Mouse (Mus musculus) bone marrow macrophage, adult 2 months (primary cell): ENCODE data around the gene Igsf8. TPM values are rescaled to one million over a fixed set of nuclear protein-coding genes. Genes with fewer than 3 reads are reported as not detected.

ENCODE experiments used
- H3K27ac ChIP-seq: 2 replicates; pipeline ENCODE4 v1.5.1; 2012; ENCODE audit warnings: low read depth, low read length; ENCODE audit not compliant: insufficient read depth
- H3K4me1 ChIP-seq: 2 replicates; pipeline ENCODE4 v1.6.1; 2012; ENCODE audit warnings: low read length; ENCODE audit not compliant: control insufficient read depth, insufficient read depth
- H3K4me3 ChIP-seq: 2 replicates; pipeline ENCODE4 v1.5.1; 2012; ENCODE audit warnings: mild to moderate bottlenecking, low read length, moderate library complexity; ENCODE audit not compliant: insufficient read depth
- CTCF ChIP-seq: IDR thresholded peaks from 2 replicates; pipeline ENCODE4 v1.5.1; 2012; ENCODE audit warnings: low read depth, mild to moderate bottlenecking, low read length, moderate library complexity
- POLR2A ChIP-seq: IDR thresholded peaks from 2 replicates; pipeline ENCODE4 v1.6.1; 2012; ENCODE audit warnings: mild to moderate bottlenecking, low read depth, low read length, borderline replicate concordance
- polyA plus RNA-seq: library from polyadenylated mRNA; stranded (reverse); fragments of >200 nt; gene quantifications from 2 replicates; pipeline ENCODE4 v1.2.4, GENCODE M21; 2012; ENCODE audit not compliant: missing spikeins, insufficient read depth, insufficient read length

Gene Igsf8
- polyA plus RNA-seq, 1 experiment, result 90.3 TPM

DNA sequence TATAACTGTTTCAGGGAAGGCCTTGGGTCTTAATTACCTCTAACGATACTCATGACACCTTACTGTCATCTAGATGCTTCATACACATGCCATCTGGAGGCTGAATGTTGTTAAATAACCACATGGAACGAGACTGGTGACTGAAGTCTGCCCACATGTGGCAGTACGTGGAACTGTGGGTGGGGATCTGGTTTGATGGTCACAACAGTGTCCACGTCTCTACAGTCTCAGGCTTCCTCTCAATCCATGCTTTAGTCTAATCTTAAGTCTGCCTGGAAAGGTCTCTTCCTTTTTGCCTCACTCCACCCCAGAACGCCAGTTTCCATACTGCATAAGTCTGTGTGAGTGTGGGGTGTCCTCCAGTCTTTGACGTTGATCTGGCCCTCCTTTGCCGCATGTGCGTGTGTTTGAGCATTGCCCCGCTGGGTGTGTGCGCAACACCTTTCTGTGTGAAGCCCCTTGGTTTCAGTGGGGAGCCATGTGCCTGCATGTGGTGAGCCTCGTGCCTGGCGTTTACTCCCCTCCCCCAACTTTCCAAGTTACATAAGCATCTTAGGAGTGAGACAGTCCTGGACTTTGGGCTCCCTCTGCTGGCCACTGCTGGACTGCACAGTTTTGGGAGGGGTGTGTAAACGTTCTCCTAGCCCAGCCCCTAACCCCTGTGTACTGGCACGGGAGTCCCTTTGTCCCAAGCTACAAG lies 48.4 kb downstream of the Igsf8 start:
- peak overlapping the region; percentile 88 for H3K27ac ChIP-seq
- peaks cover 37% of the 10 kb centered on the region for H3K4me1 ChIP-seq
- H3K4me3 ChIP-seq, result peak overlapping the region; percentile 67
- no peak for TF ChIP-seq POLR2A
- peak; percentile 93 for TF ChIP-seq CTCF

GRCm38 (mm10) chr1:172311248-172311906 lies 49.9 kb downstream of the Igsf8 start:
- H3K4me3 ChIP-seq, result peak overlapping the region; percentile 67
- H3K27ac ChIP-seq, result peak overlapping the region; percentile 88
- TF ChIP-seq CTCF (no peak), POLR2A (no peak)
- H3K4me1 ChIP-seq, result peaks cover 29% of the 10 kb centered on the region

GRCm38 (mm10) chr1:172311921-172312767 lies 50.7 kb downstream of the Igsf8 start:
- Histone ChIP-seq H3K4me1 (peaks cover 25% of the 10 kb centered on the region), H3K27ac (peak overlapping the region; percentile 88), H3K4me3 (peak overlapping the region; percentile 96)
- TF ChIP-seq POLR2A (no peak), CTCF (no peak)

DNA sequence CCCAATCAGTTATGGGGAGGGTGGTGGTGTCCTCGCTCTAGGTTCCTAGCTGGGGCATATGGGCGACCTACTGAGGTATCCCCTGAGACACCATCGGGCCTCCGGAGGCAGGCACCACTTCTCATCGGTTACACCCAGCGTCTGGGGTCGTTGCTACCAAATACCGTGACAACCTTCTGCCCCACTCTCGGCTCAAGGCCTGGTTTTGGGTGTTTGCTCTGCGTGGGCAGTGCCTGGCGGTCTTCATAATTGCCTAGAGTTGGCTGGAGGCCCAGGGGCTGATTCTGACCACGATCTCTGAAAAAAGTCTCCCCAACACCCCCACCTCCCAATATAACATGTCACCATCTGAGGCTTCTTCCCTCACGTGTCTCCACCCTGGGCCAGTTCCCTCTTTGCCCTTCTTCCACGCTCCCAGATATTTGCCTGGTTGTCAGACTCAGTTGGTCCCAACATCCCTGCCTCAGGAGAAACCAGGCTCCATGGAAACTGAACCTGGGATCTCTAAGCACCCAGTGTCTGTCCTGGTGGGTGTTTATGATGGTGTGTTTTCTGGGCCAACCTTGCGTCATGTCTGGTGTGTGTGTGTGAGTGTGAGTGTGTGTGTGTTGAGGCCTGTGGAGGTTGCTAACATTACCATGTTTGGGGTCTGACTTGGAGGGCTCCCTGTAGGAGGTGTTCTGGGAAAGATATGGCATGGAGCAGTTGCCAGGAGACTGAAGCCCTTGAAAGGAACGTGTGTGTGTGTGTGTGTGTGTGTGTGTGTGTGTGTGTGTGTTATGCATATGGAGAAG lies 51.5 kb downstream of the Igsf8 start:
- TF ChIP-seq POLR2A, result no peak
- no peak for TF ChIP-seq CTCF
- H3K4me3 ChIP-seq, result peak overlapping the region; percentile 96
- peak overlapping the region; percentile 49 for H3K27ac ChIP-seq
- peaks cover 25% of the 10 kb centered on the region for H3K4me1 ChIP-seq

- no peak overlapping the region; the same call in 1 of the 2 replicates for H3K27ac ChIP-seq
- no peak for TF ChIP-seq CTCF
- no peak for TF ChIP-seq POLR2A
- H3K4me3 ChIP-seq, result peak overlapping the region; percentile 96
- peaks cover 25% of the 10 kb centered on the region for H3K4me1 ChIP-seq
These were observed 52.4 kb downstream of the Igsf8 start for GRCm38 (mm10) chr1:172313613-172314411.

DNA sequence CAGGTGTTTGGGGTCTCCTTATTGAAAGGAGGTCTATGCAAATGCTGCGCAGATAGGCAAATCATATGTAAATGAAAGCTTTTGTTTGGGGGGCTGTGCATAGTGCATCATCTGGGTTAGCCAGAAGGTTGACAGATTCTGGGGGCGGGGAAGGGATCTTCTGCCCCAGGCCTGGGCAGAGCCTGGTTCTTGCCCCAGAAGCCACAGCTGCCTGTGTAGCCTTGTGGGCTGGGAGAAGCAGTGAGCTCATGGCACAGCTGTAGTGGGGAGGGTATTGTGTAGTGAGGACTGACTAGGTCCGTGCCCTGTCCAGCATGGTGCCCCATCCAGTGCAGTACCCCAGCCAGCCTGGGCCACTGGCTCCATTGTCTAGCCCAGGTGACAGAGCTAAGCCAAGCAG lies 53.5 kb downstream of the Igsf8 start:
- peaks cover 21% of the 10 kb centered on the region for H3K4me1 ChIP-seq
- TF ChIP-seq CTCF (no peak), POLR2A (no peak)
- no peak overlapping the region for H3K4me3 ChIP-seq
- no peak overlapping the region for H3K27ac ChIP-seq

- no peak overlapping the region for H3K4me3 ChIP-seq
- no peak overlapping the region for H3K27ac ChIP-seq
- TF ChIP-seq CTCF (no peak), POLR2A (no peak)
- H3K4me1 ChIP-seq, result peaks cover 13% of the 10 kb centered on the region
These were observed 56.0 kb downstream of the Igsf8 start for GRCm38 (mm10) chr1:172317431-172317830.

DNA sequence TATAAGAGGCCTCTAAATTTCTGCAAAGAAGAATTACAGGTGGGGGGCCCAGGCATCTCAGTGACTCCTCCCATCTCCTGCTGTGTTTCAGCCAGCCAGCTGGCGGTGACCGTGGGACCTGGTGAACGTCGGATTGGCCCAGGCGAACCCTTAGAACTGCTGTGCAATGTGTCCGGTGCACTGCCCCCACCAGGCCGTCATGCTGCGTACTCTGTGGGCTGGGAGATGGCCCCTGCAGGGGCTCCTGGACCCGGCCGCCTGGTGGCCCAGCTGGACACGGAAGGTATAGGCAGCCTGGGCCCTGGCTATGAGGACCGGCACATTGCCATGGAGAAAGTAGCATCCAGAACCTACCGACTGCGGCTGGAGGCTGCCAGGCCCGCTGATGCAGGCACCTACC lies 56.5 kb downstream of the Igsf8 start:
- TF ChIP-seq CTCF, result no peak
- no peak for TF ChIP-seq POLR2A
- H3K4me3 ChIP-seq, result no peak overlapping the region
- H3K4me1 ChIP-seq, result peaks cover 13% of the 10 kb centered on the region
- H3K27ac ChIP-seq, result no peak overlapping the region
